In the genomic region with DNA sequence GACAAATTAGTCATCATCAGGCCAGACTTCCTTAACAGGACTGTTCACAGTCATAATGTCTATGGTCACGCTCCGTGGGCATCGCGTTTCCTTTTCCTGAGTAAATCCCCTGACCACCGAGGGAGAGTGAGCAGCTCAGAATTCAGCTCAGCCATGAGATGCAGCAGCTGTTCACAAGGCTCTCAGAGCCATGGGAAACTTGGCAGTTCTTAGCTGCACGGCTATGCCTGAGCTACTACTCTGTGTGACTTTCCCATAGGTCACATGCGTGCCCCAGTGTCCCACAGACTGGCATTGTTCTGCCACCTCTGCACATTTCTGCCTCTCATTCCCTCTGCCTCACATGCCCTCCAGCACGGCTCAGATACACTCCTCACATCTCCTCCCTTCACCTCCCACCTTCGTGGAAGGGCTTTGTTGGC, we compare ENCODE assay signal across 10 mouse cellular contexts.
DNase-seq lines count a peak whose midpoint lies in the region; ATAC-seq and TF ChIP-seq lines count a peak whose summit lies in the region.
"Had no signal": no experiment of that assay in that cellular context is flagged by ENCODE, and none has a peak within 500 bp of the region (broad histone marks: within the 10 kb centered on the region; RNA-seq: fewer than 3 reads in every experiment).

No protein-coding gene starts in this region.

- peak; percentile 41 for DNase-seq in embryo, embryonic 10 days (ENCODE audit: low spot score)
- no peak for DNase-seq in embryo, embryonic 9.5 days (ENCODE audit: extremely low spot score)
- DNase-seq in lung, adult 18-20 months = no peak
- DNase-seq in heart, postnatal 10 days = peak; percentile 26 to 46
- peak; percentile 33 for DNase-seq in skeletal muscle tissue, adult 2 months (ENCODE audit: low read depth, low spot score)
- no peak for DNase-seq in left cerebral cortex, postnatal 25 days (ENCODE audit: low spot score in 2 of 2)
- no peak for DNase-seq in forebrain, postnatal 0 days
- DNase-seq: right cerebral cortex, postnatal 14 days had no signal

- intact Hi-C loops in heart, postnatal 10 days (cut with DNase I) = no loop called here
- intact Hi-C loops in left cerebral cortex, postnatal 25 days (cut with DNase I) = loop anchor here (10.0 kb wide), 1 partner anchor 638 kb away; no protein-coding TSS in a partner anchor

- H3K27ac ChIP-seq in lung, embryonic 16.5 days (ENCODE audit: low read length) = no peak overlapping the region; the same call in 1 of the 2 replicates
- H3K27ac ChIP-seq in forebrain, postnatal 0 days (ENCODE audit: low read depth, low read length) = no peak overlapping the region
- H3K27ac ChIP-seq: liver, embryonic 15.5 days had no signal

- no peak overlapping the region for H3K9ac ChIP-seq in lung, embryonic 16.5 days (ENCODE audit: low read length)
- H3K9ac ChIP-seq in forebrain, postnatal 0 days = no peak overlapping the region
- H3K9ac ChIP-seq: liver, embryonic 15.5 days had no signal

- H3K27me3 ChIP-seq in lung, embryonic 16.5 days (ENCODE audit: control insufficient read depth, insufficient read depth, low read depth, low read length) = no peaks in the 10 kb centered on the region
- H3K27me3 ChIP-seq in forebrain, postnatal 0 days (ENCODE audit: insufficient read depth, low read length) = no peaks in the 10 kb centered on the region
- H3K27me3 ChIP-seq: liver, embryonic 15.5 days had no signal

- no peaks in the 10 kb centered on the region for H3K9me3 ChIP-seq in lung, embryonic 16.5 days (ENCODE audit: control insufficient read depth, low read length)
- H3K9me3 ChIP-seq in forebrain, postnatal 0 days (ENCODE audit: low read length) = no peaks in the 10 kb centered on the region
- H3K9me3 ChIP-seq: liver, embryonic 15.5 days had no signal

- H3K36me3 ChIP-seq in lung, embryonic 16.5 days (ENCODE audit: control insufficient read depth, insufficient read depth, low read length) = no peaks in the 10 kb centered on the region
- no peaks in the 10 kb centered on the region for H3K36me3 ChIP-seq in forebrain, postnatal 0 days (ENCODE audit: insufficient read depth)
- H3K36me3 ChIP-seq: liver, embryonic 15.5 days had no signal

- no peak overlapping the region for H3K4me2 ChIP-seq in lung, embryonic 16.5 days (ENCODE audit: low read depth, low read length)
- H3K4me2 ChIP-seq in forebrain, postnatal 0 days (ENCODE audit: low read depth) = no peak overlapping the region
- H3K4me2 ChIP-seq: liver, embryonic 15.5 days had no signal

- no peaks in the 10 kb centered on the region for H3K4me1 ChIP-seq in lung, embryonic 16.5 days (replicated peaks; ENCODE audit: control insufficient read depth, insufficient read depth, low read length)
- H3K4me1 ChIP-seq in forebrain, postnatal 0 days (ENCODE audit: insufficient read depth) = 0 out of 2 replicates have a peak, but pooled peaks cover 11% of the 10 kb centered on the region
- H3K4me1 ChIP-seq: liver, embryonic 15.5 days had no signal

- WGBS in lung, embryonic 16.5 days = 27% methylated on average over 9 of the region's 9 CpGs
- 55% methylated on average over 9 of the region's 9 CpGs for WGBS in forebrain, postnatal 0 days

- no peak overlapping the region for H3K4me3 ChIP-seq in lung, embryonic 16.5 days (ENCODE audit: low read length)
- no peak overlapping the region for H3K4me3 ChIP-seq in forebrain, postnatal 0 days (ENCODE audit: low read depth, low read length)
- H3K4me3 ChIP-seq: liver, embryonic 15.5 days had no signal

- ATAC-seq in lung, embryonic 16.5 days (ENCODE audit: low read depth) = peak; percentile 64
- no peak; the same call in 1 of the 2 replicates for ATAC-seq in forebrain, postnatal 0 days

- no peak for TF ChIP-seq CTCF in forebrain, postnatal 0 days (IDR thresholded peaks at IDR 0.05; ENCODE audit: low read depth)

Comparison
In these comparisons a context has a peak if more than half of its experiments do, and no peak if none do; other contexts are left out.
1. DNase-seq: peak in embryo, embryonic 10 days (single experiment), heart, postnatal 10 days (2 of 2) and skeletal muscle tissue, adult 2 months (single experiment); none in embryo, embryonic 9.5 days (single experiment), lung, adult 18-20 months (0 of 2), left cerebral cortex, postnatal 25 days (0 of 2) and forebrain, postnatal 0 days (single experiment).